In the genomic region with DNA sequence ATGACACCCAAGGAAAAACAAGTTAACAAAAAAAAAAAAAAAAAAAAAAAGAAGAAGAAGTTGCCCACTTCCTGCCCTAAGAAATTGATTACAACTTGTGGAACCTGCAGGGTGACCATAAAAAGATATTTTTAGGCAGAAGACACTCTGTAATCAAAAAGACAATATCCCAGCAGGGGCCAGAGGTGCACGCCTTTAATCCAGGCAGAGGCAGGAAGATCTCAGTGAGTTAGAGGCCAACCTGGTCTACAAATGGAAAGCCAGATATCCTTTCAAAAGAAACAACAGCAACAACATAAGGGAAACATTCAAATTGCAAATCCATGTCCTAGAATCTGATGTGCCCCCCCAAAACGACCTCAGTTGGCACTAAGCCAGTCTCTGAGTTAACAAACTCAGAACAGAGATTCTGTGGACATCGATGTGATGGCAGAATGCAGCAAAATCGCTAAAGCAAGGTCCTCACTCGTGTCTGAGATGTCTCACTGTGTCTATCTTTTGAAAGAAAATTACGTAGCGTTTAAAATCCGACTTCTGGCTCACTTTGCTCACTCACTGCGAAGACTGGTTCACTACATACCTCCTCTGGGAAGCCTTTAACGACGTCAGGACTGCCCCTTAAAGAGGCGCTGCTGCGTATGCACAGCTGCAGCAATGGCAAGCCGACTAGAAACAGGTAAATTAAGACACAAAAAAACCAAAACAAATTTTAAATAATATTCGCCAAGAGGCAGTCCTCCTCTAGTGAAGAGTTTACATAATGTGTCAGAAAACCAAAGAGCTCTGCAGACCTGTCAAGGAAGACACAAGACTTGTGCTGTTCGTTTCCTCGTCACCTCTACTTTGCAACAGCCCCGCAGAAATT, we compare ENCODE assay signal across 8 mouse cellular contexts. TPM values are rescaled to one million over a fixed set of nuclear protein-coding genes. Genes with fewer than 3 reads are reported as not detected.
DNase-seq lines count a peak whose midpoint lies in the region; ATAC-seq lines count a peak whose summit lies in the region.

No protein-coding gene starts in this region.

- H3K4me3 ChIP-seq in brown adipose tissue, adult 24 weeks (ENCODE audit: insufficient read depth, low read depth, low read length), result peak overlapping the region; percentile 96
- H3K4me3 ChIP-seq in heart, embryonic 14.5 days (ENCODE audit: control insufficient read depth in 1 of 2, insufficient read depth in 1 of 2, low read depth in 1 of 2, low read length in 2 of 2), result peak overlapping the region; percentile 87 to 88
- H3K4me3 ChIP-seq in limb, embryonic 13.5 days, result peak overlapping the region; percentile 84

- no peaks in the 10 kb centered on the region for H3K36me3 ChIP-seq in heart, embryonic 14.5 days (ENCODE audit: control insufficient read depth, insufficient read depth, low read length)
- peaks cover 9% of the 10 kb centered on the region for H3K36me3 ChIP-seq in limb, embryonic 13.5 days

- H3K9me3 ChIP-seq in heart, embryonic 14.5 days (ENCODE audit: control insufficient read depth, low read length), result no peaks in the 10 kb centered on the region
- H3K9me3 ChIP-seq in limb, embryonic 13.5 days, result no peaks in the 10 kb centered on the region

- H3K4me2 ChIP-seq in heart, embryonic 14.5 days (ENCODE audit: low read length), result peak overlapping the region; percentile 83
- H3K4me2 ChIP-seq in limb, embryonic 13.5 days (replicated peaks), result peak overlapping the region; percentile 86

- peaks cover 4% of the 10 kb centered on the region; the same call in 1 of the 2 replicates for H3K4me1 ChIP-seq in brown adipose tissue, adult 24 weeks (ENCODE audit: control insufficient read depth, insufficient read depth, insufficient read length, low read length)
- H3K4me1 ChIP-seq in heart, embryonic 14.5 days (ENCODE audit: control insufficient read depth in 2 of 2, insufficient read depth in 2 of 2, low read length in 2 of 2), result peaks cover 3 to 10% of the 10 kb centered on the region in 2 experiments; a peak in 2 of 4 replicates
- H3K4me1 ChIP-seq in limb, embryonic 13.5 days, result peaks cover 12% of the 10 kb centered on the region

- WGBS in heart, embryonic 14.5 days, result 7% methylated on average over 18 of the region's 18 CpGs
- whole genome bisulfite sequencing in limb, embryonic 13.5 days, result 6% methylated on average over 18 of the region's 18 CpGs

- no peak for ATAC-seq in heart, embryonic 14.5 days (ENCODE audit: insufficient number of reproducible peaks, insufficient read depth, low FRiP score, low read depth)
- ATAC-seq in limb, embryonic 13.5 days (ENCODE audit: low FRiP score, low read depth), result no peak

- DNase-seq in right cerebral cortex, adult 18-20 months, result peak; percentile 12
- DNase-seq in right cerebral cortex, postnatal 14 days, result no peak
- DNase-seq in naive thymus-derived CD4-positive, alpha-beta T cell, adult 2 months (ENCODE audit: low read depth), result peak; percentile 51
- DNase-seq in gastrocnemius, postnatal 10 days, result no peak
- DNase-seq in frontal cortex, postnatal 14 days (ENCODE audit: low spot score in 2 of 2), result no peak

- peak overlapping the region; percentile 89 for H3K9ac ChIP-seq in heart, embryonic 14.5 days (ENCODE audit: low read length)
- peak overlapping the region; percentile 92 for H3K9ac ChIP-seq in limb, embryonic 13.5 days

- H3K27ac ChIP-seq in brown adipose tissue, adult 24 weeks (replicated peaks; ENCODE audit: low read depth, low read length), result peak overlapping the region; percentile 41; the same call in 1 of the 2 replicates
- peak overlapping the region; percentile 83 to 89 for H3K27ac ChIP-seq in heart, embryonic 14.5 days (replicated peaks in 1 of 2; ENCODE audit: control insufficient read depth in 1 of 2, insufficient read depth in 1 of 2, low read depth in 2 of 2, low read length in 2 of 2)
- H3K27ac ChIP-seq in limb, embryonic 13.5 days, result peak overlapping the region; percentile 95

- no peaks in the 10 kb centered on the region for H3K27me3 ChIP-seq in heart, embryonic 14.5 days (ENCODE audit: control insufficient read depth, insufficient read depth, low read length)
- no peaks in the 10 kb centered on the region for H3K27me3 ChIP-seq in limb, embryonic 13.5 days

RNA-seq across cellular contexts. Expression of a gene that starts 1.0 kb away (rescaled TPM):
- 25.0 and 31.7 TPM in 2 replicates for polyA plus RNA-seq in brown adipose tissue, adult 24 weeks (2012; ENCODE audit: insufficient read depth, insufficient read length, missing spikeins)
- 28.2 and 30.3 TPM in 2 replicates for polyA plus RNA-seq in heart, embryonic 14.5 days (2014; fragmentation: Nextera tagmentation; extraction: Ambion mirVana)
- polyA plus RNA-seq in limb, embryonic 13.5 days (2015; fragmentation: Nextera tagmentation; extraction: Ambion mirVana), result 36.6 and 50.3 TPM in 2 replicates
- 10 to 100 TPM; 46.7 to 62.6 TPM for total RNA-seq in gastrocnemius, postnatal 10 days (2021)

RNA-seq across cellular contexts. Expression of a gene that starts 22.4 kb away (rescaled TPM):
- 10.3 and 13.9 TPM in 2 replicates for polyA plus RNA-seq in brown adipose tissue, adult 24 weeks (2012; ENCODE audit: insufficient read depth, insufficient read length, missing spikeins)
- polyA plus RNA-seq in heart, embryonic 14.5 days (2014; fragmentation: Nextera tagmentation; extraction: Ambion mirVana), result 39.2 and 39.7 TPM in 2 replicates
- polyA plus RNA-seq in limb, embryonic 13.5 days (2015; fragmentation: Nextera tagmentation; extraction: Ambion mirVana), result 47.9 and 48.2 TPM in 2 replicates
- total RNA-seq in gastrocnemius, postnatal 10 days (2021), result 10 to 100 TPM; 31.3 to 33.8 TPM

RNA-seq across cellular contexts. Expression of a gene that starts 22.8 kb away (rescaled TPM):
- 12.4 and 21.4 TPM in 2 replicates for polyA plus RNA-seq in brown adipose tissue, adult 24 weeks (2012; ENCODE audit: insufficient read depth, insufficient read length, missing spikeins)
- polyA plus RNA-seq in heart, embryonic 14.5 days (2014; fragmentation: Nextera tagmentation; extraction: Ambion mirVana), result 16.4 and 16.8 TPM in 2 replicates
- 25.9 and 30.4 TPM in 2 replicates for polyA plus RNA-seq in limb, embryonic 13.5 days (2015; fragmentation: Nextera tagmentation; extraction: Ambion mirVana)
- 1 to 10 TPM; 7.1 to 8.3 TPM for total RNA-seq in gastrocnemius, postnatal 10 days (2021)

RNA-seq across cellular contexts. Expression of a gene that starts 48.4 kb away (rescaled TPM):
- polyA plus RNA-seq in brown adipose tissue, adult 24 weeks (2012; ENCODE audit: insufficient read depth, insufficient read length, missing spikeins), result 10.4 and 17.8 TPM in 2 replicates
- 20.5 and 24.1 TPM in 2 replicates for polyA plus RNA-seq in heart, embryonic 14.5 days (2014; fragmentation: Nextera tagmentation; extraction: Ambion mirVana)
- 49.3 and 51.2 TPM in 2 replicates for polyA plus RNA-seq in limb, embryonic 13.5 days (2015; fragmentation: Nextera tagmentation; extraction: Ambion mirVana)
- total RNA-seq in gastrocnemius, postnatal 10 days (2021), result 10 to 100 TPM; 16.3 to 17.3 TPM

RNA-seq across cellular contexts. Expression of a gene that starts 59.3 kb away (rescaled TPM):
- polyA plus RNA-seq in brown adipose tissue, adult 24 weeks (2012; ENCODE audit: insufficient read depth, insufficient read length, missing spikeins), result 16.9 and 18.7 TPM in 2 replicates
- polyA plus RNA-seq in heart, embryonic 14.5 days (2014; fragmentation: Nextera tagmentation; extraction: Ambion mirVana), result 30.2 and 36.6 TPM in 2 replicates
- 72.3 and 74.0 TPM in 2 replicates for polyA plus RNA-seq in limb, embryonic 13.5 days (2015; fragmentation: Nextera tagmentation; extraction: Ambion mirVana)
- 10 to 100 TPM; 22.9 to 30.3 TPM for total RNA-seq in gastrocnemius, postnatal 10 days (2021)

Comparison
In these comparisons a context has a peak if more than half of its experiments do, and no peak if none do; other contexts are left out.
1. DNase-seq: peak in right cerebral cortex, adult 18-20 months (single experiment) and naive thymus-derived CD4-positive, alpha-beta T cell, adult 2 months (single experiment); none in right cerebral cortex, postnatal 14 days (single experiment), gastrocnemius, postnatal 10 days (single experiment) and frontal cortex, postnatal 14 days (0 of 2).
2. H3K27ac ChIP-seq: peak in every context shown above with its lines; median percentile 95 in limb, embryonic 13.5 days; 86 in heart, embryonic 14.5 days; 41 in brown adipose tissue, adult 24 weeks.
3. Peak in every context shown above with its lines, with median percentiles within 50 percentile points of each other: H3K4me3 ChIP-seq.